Mouse (Mus musculus): ENCODE measurements around the gene Sec11a.

GRCm38 (mm10) chr7:80995266-80996146, 47.9 kb upstream of the Sec11a start:
- TF ChIP-seq CTCF (IDR thresholded peaks at IDR 0.05; ENCODE audit: borderline replicate concordance, control insufficient read depth, extremely low read depth, insufficient read depth, low read length, poor library complexity) (no peak), POLR2A (IDR thresholded peaks at IDR 0.05; ENCODE audit: control insufficient read depth, extremely low read depth, insufficient read depth, low read length, poor library complexity) (no peak)

Measured in thymus, adult 2 months (tissue).